Mouse (Mus musculus) MEL (cell line): Measurements from ENCODE around the gene Slc35d1. TPM values are rescaled to one million over a fixed set of nuclear protein-coding genes. Genes with fewer than 3 reads are reported as not detected.

Experiments
- DNase-seq: peaks from one replicate; pipeline ENCODE4 v3.0.0; 2011; ENCODE audit warnings: low read depth, low spot score
- H3K27ac ChIP-seq: 2 replicates; pipeline ENCODE4 v1.5.1; 2012; ENCODE audit warnings: low read depth, mild to moderate bottlenecking, control low read depth, low read length, moderate library complexity; ENCODE audit not compliant: control insufficient read depth
- H3K27me3 ChIP-seq, 2 experiments: fragments of 150-350 bp in 1 of 2; sonication (generic) in 1 of 2; 2 replicates each; pipeline ENCODE4 v1.6.1; 2012; ENCODE audit warnings: low read length in 2 of 2, mild to moderate bottlenecking in 2 of 2, improper control_type of control experiment in 1 of 2, moderate library complexity in 1 of 2; ENCODE audit not compliant: insufficient read depth in 2 of 2, control insufficient read depth in 1 of 2
- H3K36me3 ChIP-seq, 2 experiments: 2 replicates each; pipeline ENCODE4 v1.6.1; 2012 to 2014; ENCODE audit warnings: low read length in 2 of 2, improper control_type of control experiment in 1 of 2, inconsistent platforms in 1 of 2, mild to moderate bottlenecking in 1 of 2; ENCODE audit not compliant: insufficient read depth in 2 of 2, control insufficient read depth in 1 of 2
- H3K4me1 ChIP-seq, 2 experiments: fragments of 150-350 bp in 1 of 2; sonication (generic) in 1 of 2; 2 replicates each; pipeline ENCODE4 v1.6.1; 2012; ENCODE audit warnings: low read length in 2 of 2, improper control_type of control experiment in 1 of 2, mild to moderate bottlenecking in 1 of 2; ENCODE audit not compliant: insufficient read depth in 2 of 2, control insufficient read depth in 1 of 2
- H3K4me3 ChIP-seq, 2 experiments: fragments of 150-350 bp in 1 of 2; sonication (generic) in 1 of 2; 2 replicates each; pipeline ENCODE4 v1.5.1; 2012; ENCODE audit warnings: low read depth in 2 of 2, low read length in 2 of 2, mild to moderate bottlenecking in 2 of 2, moderate library complexity in 2 of 2, control low read depth in 1 of 2, improper control_type of control experiment in 1 of 2; ENCODE audit not compliant: control insufficient read depth in 1 of 2, insufficient read depth in 1 of 2
- H3K79me2 ChIP-seq: 2 replicates; pipeline ENCODE4 v1.6.1; 2012; ENCODE audit warnings: mild to moderate bottlenecking, low read length, moderate library complexity; ENCODE audit not compliant: control insufficient read depth, poor library complexity, insufficient read depth
- H3K9ac ChIP-seq: 2 replicates; pipeline ENCODE4 v1.6.1; 2012; ENCODE audit warnings: low read depth, mild to moderate bottlenecking, control low read depth, low read length, moderate library complexity; ENCODE audit not compliant: control insufficient read depth, poor library complexity, severe bottlenecking
- H3K9me3 ChIP-seq: fragments of 150-350 bp; sonication (generic); replicated peaks from 2 replicates; pipeline ENCODE4 v1.6.1; 2012; ENCODE audit warnings: mild to moderate bottlenecking, low read length, improper control_type of control experiment, moderate library complexity; ENCODE audit not compliant: insufficient read depth
- ETS1 ChIP-seq: IDR thresholded peaks from 2 replicates; pipeline ENCODE4 v1.6.1; 2012; ENCODE audit warnings: low read depth, mild to moderate bottlenecking, inconsistent platforms, low read length, improper control_type of control experiment, moderate library complexity
- KAT2A ChIP-seq: conservative IDR thresholded peaks from 2 replicates; pipeline ENCODE4 v1.6.1; 2012; ENCODE audit warnings: low read depth, low read length, improper control_type of control experiment, inconsistent platforms
- MAZ ChIP-seq: IDR thresholded peaks from 2 replicates; pipeline ENCODE4 v1.6.1; 2012; ENCODE audit warnings: low read depth, mild to moderate bottlenecking, inconsistent platforms, low read length, improper control_type of control experiment
- MYB ChIP-seq: IDR thresholded peaks from 2 replicates; pipeline ENCODE4 v1.6.1; 2011; ENCODE audit warnings: mild to moderate bottlenecking, low read depth, low read length, improper control_type of control experiment
- NELFE ChIP-seq: IDR thresholded peaks from 2 replicates; pipeline ENCODE4 v1.6.1; 2011; ENCODE audit warnings: low read depth, low read length, improper control_type of control experiment
- POLR2A ChIP-seq, 2 experiments: IDR thresholded peaks; 2 replicates each; pipeline ENCODE4 v1.6.1; 2011 to 2012; ENCODE audit warnings: low read length in 2 of 2, mild to moderate bottlenecking in 2 of 2, control low read depth in 1 of 2, improper control_type of control experiment in 1 of 2, low read depth in 1 of 2, moderate library complexity in 1 of 2; ENCODE audit not compliant: control insufficient read depth in 1 of 2, insufficient read depth in 1 of 2, poor library complexity in 1 of 2
- POLR2AphosphoS5 ChIP-seq: IDR thresholded peaks from 2 replicates; pipeline ENCODE4 v1.6.1; 2012; ENCODE audit warnings: low read depth, borderline replicate concordance, mild to moderate bottlenecking, inconsistent platforms, low read length, moderate library complexity, mixed read lengths
- RAD21 ChIP-seq: IDR thresholded peaks from 2 replicates; pipeline ENCODE4 v1.6.1; 2011; ENCODE audit warnings: mild to moderate bottlenecking, low read depth, low read length, improper control_type of control experiment
- SMC3 ChIP-seq: IDR thresholded peaks from 2 replicates; pipeline ENCODE4 v1.6.1; 2011; ENCODE audit warnings: low read depth, low read length, improper control_type of control experiment
- TCF12 ChIP-seq: IDR thresholded peaks from 2 replicates; pipeline ENCODE4 v1.6.1; 2014; ENCODE audit warnings: low read depth, mild to moderate bottlenecking, inconsistent platforms, low read length, improper control_type of control experiment, moderate library complexity
- USF1 ChIP-seq: IDR thresholded peaks from 2 replicates; pipeline ENCODE4 v1.6.1; 2014; ENCODE audit warnings: low read depth, mild to moderate bottlenecking, inconsistent platforms, low read length, improper control_type of control experiment, moderate library complexity
- USF2 ChIP-seq, 2 experiments: IDR thresholded peaks; 2 replicates each; pipeline ENCODE4 v1.6.1; 2011 to 2012; ENCODE audit warnings: improper control_type of control experiment in 2 of 2, low read length in 2 of 2, borderline replicate concordance in 1 of 2, inconsistent platforms in 1 of 2, low read depth in 1 of 2, mild to moderate bottlenecking in 1 of 2; ENCODE audit not compliant: insufficient read depth in 1 of 2
- ZMIZ1 ChIP-seq: IDR thresholded peaks from 2 replicates; pipeline ENCODE4 v1.6.1; 2012; ENCODE audit warnings: low read depth, mild to moderate bottlenecking, inconsistent platforms, low read length, improper control_type of control experiment, moderate library complexity
- polyA plus RNA-seq, 2 experiments: library from polyadenylated mRNA; stranded (reverse) in 1 of 2; unstranded in 1 of 2; fragments of >175 nt in 1 of 2; fragments of >200 nt in 1 of 2; gene quantifications; 2 replicates each; pipeline versions ENCODE4 v1.2.1 to v1.2.4; 2012; ENCODE audit warnings: low replicate concordance in 2 of 2, low read depth in 1 of 2; ENCODE audit not compliant: insufficient read length in 2 of 2, insufficient read depth in 1 of 2, missing spikeins in 1 of 2
- total RNA-seq: library from RNA; depleted of rRNA; stranded (reverse); fragments of 300-350 nt; gene quantifications from 2 replicates; pipeline ENCODE4 v1.2.3, GENCODE M21; 2012

Slc35d1 gene
- total and polyA plus RNA-seq, 3 experiments, result 5.0 to 33.7 (median 10.0) TPM

DNA sequence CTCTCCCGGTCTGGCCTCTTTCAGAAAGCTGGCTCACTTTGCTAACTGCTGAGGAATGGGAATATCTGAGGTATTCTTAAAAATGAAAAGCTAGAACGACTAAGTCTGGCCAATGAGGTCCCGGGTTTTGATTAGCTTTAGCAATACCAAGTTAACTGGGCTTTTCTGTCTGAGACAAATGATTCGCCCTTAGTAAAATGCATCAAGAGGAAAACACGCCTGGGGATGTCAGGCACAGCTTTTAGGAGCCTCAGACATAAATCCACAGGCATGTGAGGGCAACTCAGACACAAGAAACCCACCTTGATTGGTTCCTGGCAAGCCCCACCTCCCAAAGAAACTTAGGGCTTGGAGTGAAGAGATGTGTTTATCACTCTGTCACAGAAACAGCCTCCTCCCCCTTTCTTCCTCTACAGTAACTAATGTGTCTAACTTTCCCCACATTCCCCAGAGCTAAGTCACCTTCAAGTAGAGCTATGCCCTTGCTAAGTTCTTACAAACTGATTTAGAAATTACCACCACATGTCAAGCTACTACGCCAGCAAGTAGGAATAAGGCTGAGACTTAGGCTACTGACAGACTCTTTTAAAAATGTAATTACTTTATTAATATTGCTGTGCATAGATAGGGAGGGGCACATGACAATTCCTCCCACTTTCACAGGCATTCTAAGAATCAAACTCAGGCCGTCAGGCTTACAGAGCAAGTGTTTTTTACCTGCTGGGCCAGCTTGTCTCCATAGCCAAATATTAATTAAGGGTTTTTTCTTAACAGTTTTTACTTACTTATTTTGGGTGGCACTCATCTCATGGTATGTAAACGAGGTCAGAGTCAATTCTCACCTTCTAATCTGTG is 26.0 kb downstream of the Slc35d1 start:
- peaks cover 0 to 2% of the 10 kb centered on the region in 2 experiments; a peak in 2 of 4 replicates for H3K36me3 ChIP-seq
- H3K9me3 ChIP-seq, result no peaks in the 10 kb centered on the region
- H3K4me1 ChIP-seq, result no peaks in the 10 kb centered on the region
- no peak for DNase-seq
- H3K27me3 ChIP-seq, result no peaks in the 10 kb centered on the region
- H3K4me3 ChIP-seq, result no peak overlapping the region
- no peak overlapping the region for H3K9ac ChIP-seq
- no peaks in the 10 kb centered on the region for H3K79me2 ChIP-seq
- TF ChIP-seq ETS1 (no peak), KAT2A (no peak), USF1 (no peak)
- TF ChIP-seq, all 39 proteins: peak for 0
- no peak overlapping the region for H3K27ac ChIP-seq

DNA sequence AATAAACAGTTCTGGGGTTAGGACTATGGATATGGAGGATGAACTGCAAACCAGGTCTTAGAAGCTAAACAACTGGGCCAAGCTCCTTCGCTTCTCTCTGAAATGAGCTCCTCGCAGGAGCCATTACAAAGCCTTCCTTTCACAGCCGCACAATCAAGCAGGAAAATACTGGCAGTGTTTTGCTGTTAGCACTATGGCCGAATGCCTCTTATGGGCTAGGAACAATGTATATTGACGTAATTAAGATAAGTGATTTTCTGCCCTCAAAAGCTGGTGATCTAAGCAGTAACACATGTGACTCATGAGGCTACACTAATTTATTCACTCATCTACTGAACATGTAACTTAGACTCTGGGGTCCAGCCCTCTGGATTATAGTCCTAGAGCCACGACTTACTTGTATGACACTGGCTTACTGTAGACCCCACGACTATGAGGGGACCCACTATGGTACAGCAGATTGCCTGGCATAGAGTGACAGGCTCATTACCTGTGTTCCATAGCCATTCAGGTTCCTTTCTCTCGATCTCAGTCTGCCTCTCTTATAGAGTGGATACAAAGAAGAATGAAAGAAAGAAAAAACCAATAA is 34.6 kb downstream of the Slc35d1 start:
- Histone ChIP-seq H3K9me3 (no peaks in the 10 kb centered on the region), H3K4me3 (no peak overlapping the region), H3K27ac (no peak overlapping the region), H3K9ac (no peak overlapping the region)
- no peak for DNase-seq
- TF ChIP-seq USF1 (no peak), POLR2A (IDR thresholded peaks at IDR 0.05; ENCODE audit: control insufficient read depth in 1 of 2, insufficient read depth in 1 of 2, low read depth in 1 of 2, low read length in 2 of 2, poor library complexity in 1 of 2) (no peak), POLR2AphosphoS5 (no peak), NELFE (no peak), RAD21 (no peak), TCF12 (no peak), MAZ (no peak), MYB (no peak), SMC3 (no peak), ETS1 (no peak), ZMIZ1 (no peak), USF2 (IDR thresholded peaks at IDR 0.05; ENCODE audit: borderline replicate concordance in 1 of 2, insufficient read depth in 1 of 2, low read depth in 1 of 2, low read length in 2 of 2) (no peak)
- TF ChIP-seq, all 39 proteins: peak for 0
- Histone ChIP-seq H3K36me3 (peaks cover 0 to 2% of the 10 kb centered on the region in 2 experiments; a peak in 2 of 4 replicates), H3K27me3 (no peaks in the 10 kb centered on the region), H3K4me1 (no peaks in the 10 kb centered on the region), H3K79me2 (no peaks in the 10 kb centered on the region)
